Mouse (Mus musculus) mesoderm, embryonic 11.5 days (tissue): ENCODE measurements around the gene Samd13.

Experiments used
- DNase-seq: peaks from one replicate; pipeline ENCODE4 v3.0.0-alpha.2; 2012; ENCODE audit warnings: low read depth, low spot score

Gene Samd13

DNA sequence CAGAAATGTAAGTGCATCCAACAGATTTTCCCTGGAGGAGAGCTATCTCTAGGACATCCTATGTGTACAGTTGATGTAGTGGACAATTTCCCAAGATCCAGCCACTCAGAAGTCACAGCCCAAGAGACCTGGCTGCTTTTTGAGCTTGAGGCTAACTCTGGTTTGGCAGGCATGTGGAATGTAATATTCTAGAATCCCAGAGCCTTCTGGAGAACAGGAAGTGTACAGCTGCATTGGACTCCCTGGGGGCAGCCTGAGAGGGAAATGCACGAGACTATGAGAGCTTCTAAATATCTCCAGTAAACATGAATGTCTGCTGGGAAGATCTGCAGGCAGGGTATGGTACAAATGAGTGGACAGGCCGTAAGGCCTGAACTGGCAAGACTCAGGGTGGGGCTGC is 14.3 kb downstream of the Samd13 start:
- no peak for DNase-seq

DNA sequence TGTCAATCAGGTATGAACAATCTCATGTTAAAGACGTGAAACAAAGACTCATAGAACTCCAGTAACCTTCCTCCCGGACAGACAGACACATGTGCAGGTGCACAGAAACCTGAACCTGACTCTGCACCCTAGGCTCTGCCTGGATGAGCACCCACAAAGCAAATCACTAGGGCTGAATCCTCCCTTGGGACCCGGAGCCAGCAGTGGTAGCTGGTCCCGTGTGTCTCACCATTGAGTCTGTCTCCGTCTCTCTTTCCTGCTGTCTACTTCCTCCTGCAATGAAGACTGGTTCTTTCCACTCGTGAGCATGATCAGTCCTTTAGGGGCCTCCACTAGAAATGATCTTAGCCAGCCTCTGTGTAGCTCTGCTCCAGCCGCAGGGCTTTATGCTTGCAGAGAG is 23.5 kb downstream of the Samd13 start:
- no peak for DNase-seq

DNA sequence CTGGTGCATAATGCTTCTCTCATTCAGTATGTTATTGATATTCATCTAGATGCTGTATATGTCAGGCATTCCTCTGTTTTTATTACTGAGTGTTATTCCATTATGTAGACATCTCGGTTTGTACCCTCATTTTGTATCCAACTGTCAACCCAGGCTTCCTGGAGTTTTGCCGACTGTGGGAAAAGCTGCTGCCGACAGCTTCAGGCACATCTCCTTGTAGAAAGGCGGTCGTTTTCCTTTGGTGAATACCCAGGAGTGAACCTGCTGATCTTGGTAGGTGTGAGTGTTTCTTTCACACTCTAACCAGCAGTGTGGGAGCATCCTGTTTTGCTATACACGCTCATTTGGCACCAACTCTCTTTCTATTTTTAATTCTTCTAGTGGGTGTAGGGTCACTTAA is 24.4 kb downstream of the Samd13 start:
- DNase-seq: no peak

DNA sequence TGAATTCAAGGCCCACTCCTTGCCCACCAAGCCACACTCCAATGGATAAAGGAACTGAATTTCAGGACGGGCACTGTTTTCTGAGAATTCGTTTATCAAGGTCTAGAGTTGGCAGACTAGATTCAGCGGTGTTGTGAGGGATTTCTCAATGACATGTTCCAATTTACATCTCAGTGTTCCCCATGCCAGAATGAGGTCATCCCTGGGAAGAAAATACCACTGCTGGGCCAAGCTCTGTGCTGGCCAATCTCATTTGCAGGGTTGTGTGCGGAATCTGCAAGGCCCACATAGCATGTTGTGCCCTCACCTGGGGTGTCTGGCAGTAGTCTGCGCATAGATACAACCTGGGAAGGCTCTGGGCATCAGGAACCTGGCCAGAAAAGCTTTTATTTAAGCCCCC is 26.1 kb downstream of the Samd13 start:
- DNase-seq: no peak

DNA sequence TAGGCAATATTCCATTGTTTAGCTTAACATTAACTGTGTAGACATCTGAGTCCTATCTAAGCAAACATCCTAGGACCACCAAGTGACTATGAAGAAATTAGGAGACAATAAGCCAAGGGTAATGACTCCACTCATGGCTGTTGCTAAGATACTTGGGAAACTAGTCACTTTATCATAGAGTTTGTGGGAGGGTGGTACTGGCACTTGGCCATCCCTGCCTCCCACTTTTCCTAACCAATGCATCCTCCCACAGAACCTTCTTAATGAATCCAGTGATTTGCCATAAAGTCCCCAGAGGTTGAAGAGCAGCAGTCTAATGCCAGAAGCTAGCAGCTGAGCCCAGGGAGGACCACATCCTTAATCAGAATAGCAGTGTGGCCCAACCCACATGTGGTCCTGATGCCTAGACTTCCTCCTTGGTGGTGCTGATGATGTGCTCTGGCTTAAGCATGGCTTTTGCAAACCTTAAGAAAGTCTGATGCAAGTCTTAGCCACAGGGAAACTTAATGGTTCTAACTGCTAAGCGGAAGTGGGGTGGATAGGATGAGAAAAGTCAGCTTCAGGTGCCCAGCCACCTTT is 27.2 kb downstream of the Samd13 start:
- DNase-seq: no peak

DNA sequence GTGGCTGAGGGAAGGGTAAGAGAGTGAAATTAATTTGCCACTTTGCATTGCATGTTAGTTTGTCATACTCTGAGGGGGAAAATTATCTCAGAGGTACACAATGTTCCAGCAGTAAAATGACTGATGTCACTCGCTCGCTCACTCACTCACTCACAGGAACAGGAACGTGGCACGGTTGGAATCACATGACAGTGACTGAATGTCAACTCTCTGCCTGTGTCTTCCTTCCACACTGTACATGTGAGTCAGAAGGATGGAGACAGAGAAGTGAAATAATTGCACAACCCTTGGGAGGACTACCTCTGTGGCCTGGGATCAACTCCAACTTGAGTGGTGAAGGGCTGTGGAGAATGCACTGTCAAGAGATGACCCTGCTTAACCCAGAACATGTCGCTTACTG is 28.0 kb downstream of the Samd13 start:
- no peak for DNase-seq

DNA sequence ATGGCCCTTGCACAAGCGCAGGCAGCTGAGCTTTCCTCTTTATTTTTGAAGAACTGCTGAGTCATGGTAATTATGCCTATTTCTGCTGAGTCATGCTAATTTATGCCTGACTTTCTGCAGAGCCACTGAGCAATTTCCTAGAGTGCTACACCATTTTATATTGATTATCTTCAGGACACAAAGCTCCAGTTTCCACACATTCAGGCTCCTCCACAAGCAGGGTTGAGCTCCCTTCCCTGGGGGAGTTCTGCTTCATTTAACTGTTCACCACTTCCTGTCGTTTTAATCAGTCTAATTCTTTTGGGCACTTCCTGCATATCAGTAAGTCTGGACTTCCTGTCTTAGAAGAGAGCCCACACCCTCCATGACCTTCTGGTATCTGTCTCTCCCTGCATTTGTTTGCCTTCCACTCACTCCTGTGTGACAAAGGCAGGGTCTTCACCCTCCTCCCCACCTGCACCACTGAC is 30.2 kb downstream of the Samd13 start:
- DNase-seq: no peak

DNA sequence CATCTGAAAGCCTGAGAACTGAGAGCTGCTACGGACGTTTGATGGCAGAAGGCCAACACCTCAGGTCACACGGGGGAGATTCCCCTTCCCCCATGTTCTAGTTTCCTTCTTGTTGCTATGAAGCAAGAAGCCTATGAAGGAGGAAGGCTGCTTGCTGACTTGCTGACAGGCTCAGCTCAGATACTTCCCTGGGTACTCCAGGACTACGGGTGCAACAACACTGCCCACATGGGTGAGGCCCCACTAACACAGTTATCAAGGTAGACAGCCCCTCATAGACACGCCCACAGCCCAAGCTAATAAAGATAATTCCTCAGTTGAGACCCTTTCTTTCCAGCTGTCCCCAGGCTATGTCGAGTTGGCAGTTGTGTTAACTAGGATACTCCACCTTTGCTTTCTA is 31.7 kb downstream of the Samd13 start:
- no peak for DNase-seq

DNA sequence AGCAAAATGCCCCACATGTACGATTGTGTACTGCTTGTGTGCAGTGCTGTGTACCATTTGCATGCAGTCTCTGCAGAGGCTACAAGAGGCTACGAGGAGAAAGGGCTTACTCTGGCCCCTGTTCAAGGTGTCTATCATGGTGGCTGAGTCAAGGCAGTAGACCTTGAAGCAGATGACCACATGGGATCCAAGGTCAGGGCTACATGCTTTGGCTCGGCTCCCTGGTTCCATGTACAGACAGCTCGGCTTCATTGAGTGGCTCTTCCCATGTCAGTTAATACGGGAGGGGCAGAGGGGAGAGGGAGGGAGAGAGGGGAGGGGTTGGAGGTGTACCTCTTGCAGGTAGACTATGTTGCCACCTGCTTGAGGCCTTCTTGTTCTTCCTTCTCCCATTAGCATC is 33.0 kb downstream of the Samd13 start:
- DNase-seq: no peak

DNA sequence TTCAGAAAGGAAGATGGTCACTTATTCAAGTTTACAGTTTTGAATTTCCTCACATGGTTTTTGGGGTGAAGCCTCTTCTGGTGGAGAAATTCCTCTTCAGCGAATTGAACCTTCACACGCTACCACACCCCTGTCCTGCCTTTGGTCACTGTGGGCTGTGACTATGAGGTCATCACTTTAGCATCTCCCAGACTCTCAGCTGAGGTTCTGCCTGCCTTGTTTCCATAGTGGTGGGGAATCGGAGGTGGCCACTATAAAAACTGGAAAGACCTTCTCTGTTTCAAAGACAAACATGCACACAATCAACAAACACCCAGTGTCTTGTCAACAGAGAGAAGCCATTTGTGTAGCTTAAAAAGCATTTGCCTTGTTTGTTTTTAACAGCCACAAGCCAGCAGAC is 34.2 kb downstream of the Samd13 start, which contains the start of gene 4930503B20Rik:
4930503B20Rik (minus strand) TSS at position 101 of the 400 bp plus-strand sequence.
- DNase-seq: no peak

DNA sequence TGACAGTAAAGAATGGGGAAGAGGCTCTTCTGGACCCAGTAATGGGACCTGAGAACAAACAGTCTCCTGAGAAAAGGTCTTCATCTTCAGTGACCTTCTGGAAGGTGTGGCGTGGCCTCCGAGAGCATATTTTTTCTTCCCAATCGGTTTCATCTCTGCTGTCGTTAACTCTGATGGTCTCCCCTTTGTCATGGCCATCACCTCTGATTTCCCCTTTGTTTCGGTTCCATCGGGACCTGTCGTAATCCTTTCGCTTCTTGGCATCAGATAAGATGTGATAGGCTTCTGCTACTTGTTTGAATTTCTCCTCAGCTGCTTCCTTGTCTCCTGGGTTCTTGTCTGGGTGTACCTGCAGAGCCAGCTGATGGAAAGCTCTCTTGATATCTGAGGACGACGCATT is 34.7 kb downstream of the Samd13 start:
- no peak for DNase-seq

DNA sequence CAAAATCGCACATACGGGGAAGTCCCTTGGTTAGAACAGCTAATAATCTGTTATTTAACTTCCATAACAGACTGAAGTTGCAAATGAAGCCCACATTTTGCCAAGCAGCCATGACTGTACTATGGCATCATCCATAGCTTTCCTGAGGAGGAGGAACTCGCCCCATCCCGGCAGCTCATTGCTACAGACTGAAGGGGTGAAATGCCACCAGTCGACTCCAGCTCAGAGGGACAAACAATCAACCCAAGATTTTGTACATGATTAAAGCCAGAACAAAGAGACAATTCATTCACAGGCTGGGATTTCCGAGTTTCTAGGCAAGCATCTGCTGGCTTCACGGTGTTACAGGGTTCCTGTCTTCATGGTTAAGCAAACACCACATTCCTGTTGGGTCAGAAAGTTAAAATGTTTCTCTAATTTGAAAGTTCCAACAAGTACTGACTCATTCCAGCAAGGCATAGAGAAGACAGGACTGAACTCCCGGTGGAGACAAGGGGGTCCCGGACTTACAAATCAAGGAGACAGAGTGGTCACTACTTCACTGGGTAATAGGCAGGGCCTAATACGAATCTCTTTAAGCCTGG is 36.0 kb downstream of the Samd13 start:
- DNase-seq: no peak

DNA sequence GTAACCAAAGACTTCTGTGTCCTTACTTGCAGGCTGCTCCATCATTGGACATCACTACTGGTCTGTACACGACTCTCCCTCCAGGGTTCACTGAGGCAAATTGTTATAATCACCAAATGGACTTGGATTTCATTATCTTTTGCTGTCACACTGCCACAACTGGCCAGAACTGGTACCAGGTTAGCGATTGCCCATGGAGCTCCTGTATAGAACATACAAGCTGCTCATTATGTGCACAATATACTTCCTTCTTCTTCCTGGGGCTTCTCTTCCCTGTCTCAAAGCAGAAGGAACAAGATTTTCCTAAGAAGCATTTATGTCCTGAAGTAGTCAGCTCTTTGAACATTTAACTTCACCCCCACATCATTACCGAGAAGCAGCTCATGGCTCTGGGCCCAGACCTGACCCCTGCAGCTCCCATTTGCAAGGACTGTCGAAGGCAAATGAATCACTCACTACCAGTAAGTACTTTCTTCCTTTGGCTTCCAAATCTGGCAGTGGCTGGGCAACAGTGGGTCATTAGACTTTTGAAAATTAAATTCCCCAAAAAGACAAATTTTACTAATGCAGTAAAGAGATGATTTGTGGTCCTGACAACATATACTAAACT is 43.5 kb downstream of the Samd13 start:
- DNase-seq: no peak

DNA sequence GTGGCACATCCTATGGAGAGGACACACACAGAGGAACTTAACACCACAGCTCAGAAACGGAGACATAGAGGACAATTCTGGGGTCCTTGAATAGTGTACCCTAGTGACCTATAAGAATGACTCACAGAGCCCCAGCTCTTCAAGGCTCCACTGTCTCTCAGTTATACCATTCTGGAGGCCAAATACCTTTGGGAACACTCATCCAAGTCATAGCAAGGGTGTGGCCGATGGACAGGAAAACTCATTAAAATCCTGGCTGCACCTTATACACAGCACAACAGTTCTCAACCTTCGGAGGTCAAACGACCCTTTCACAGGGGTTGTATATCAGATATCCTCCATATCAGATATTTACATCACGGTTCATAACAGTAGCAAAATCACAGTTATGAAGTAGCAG is 52.9 kb downstream of the Samd13 start:
- DNase-seq: no peak

DNA sequence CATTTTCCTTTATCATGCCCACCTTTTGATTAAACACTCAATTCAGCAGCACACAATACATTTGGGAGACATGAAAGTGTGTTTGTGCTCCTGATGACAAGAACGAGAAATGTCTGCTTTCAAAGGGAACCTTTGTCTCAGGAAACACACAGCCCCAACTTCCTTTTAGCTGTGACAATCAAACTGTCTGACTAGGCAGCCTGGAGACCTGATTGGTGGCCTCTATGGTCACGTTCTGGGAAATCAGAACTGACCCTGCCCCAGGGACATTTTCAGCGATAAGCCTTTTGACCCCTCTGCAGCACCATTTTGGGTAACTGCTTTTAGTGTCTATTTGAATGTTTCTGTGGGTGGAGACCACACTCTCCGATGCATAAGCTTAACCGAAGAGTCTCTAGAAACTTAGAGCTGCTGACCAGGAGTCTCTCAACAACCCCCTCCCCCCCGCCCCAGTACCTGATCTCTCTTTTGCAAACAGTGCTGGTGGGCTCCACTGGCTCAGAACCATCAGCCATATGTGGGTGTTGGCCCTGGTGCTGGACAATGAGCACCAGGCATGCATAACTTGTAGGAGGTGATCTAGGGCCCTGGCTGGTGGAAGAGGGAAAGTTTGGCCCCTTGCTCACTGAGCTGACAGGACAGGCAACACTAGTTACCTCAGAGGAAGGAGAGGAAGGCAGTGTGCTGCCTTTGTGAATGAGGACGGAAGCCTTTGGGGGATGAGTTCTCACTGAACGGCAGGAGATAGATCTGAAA is 57.0 kb downstream of the Samd13 start:
- DNase-seq: no peak

DNA sequence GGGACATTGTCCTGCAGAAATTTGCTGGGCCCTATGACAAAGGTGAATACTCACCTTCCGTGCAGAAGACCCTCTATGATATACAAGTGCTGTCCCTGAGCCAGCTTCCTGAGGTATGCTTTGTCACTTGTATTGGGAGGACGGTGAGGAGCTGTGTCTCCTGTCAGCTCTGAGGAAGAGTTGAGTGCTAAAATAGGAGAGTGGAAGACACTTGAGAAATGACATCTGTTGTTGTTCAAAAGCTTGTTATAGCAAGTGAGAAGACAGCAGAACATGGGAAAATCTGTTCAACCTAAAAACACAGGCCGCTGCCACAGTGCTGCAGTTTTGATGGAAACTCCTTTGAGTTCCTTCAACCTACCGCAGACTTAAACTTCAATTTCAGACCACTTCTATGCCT is 59.6 kb downstream of the Samd13 start:
- DNase-seq: no peak

DNA sequence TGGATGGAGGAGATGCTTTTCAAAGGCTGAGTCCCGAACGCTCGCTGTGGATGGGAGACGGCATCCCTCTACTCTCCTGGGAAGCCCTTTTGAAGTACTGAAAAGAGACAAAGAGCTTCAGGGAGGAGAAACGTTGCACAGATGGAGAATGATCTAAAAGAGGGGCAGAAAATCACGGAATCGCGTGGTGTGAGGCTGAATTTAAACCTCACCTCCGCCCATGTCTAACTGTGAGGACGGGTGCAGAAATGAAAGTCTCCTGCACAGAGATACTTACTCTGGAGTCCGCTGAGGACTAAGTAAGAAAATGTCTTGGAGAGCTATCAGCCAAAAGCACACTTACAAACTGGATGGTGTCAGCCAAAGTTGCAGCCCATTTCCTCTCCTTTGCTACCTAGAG is 63.4 kb downstream of the Samd13 start:
- DNase-seq: no peak

DNA sequence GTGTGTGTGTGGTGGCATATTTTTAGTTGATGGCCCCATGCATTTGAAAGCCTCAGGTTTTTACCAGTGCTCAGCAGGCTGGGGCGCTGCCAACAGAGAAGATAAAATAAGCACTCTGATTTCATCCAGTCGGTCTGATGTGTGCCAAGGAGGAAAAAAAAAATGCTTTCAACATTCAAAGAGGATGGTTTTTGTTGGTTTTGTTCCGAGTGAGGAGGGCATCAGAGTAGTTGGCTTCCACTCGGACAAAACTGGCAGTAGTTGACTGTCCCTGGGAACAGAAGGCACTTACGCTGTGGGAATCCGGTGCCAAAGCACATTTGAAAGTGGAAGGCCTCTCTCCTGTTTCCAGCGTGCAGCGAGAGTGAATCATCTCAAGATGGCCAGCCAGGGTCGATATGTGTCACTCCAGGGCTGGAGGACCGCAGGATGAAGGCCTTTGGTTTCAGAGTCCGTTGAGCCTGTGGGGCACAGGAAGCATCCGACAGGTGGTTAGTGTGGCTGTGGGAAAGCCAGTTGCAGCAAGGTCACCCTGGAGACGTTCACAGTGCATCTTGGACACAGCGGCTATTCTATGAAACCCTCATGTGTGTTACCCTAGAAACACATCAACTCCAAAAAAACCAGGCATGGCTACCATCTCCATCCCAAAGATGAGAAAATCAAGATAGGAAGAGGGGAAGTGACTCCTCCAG is 64.7 kb downstream of the Samd13 start:
- no peak for DNase-seq

DNA sequence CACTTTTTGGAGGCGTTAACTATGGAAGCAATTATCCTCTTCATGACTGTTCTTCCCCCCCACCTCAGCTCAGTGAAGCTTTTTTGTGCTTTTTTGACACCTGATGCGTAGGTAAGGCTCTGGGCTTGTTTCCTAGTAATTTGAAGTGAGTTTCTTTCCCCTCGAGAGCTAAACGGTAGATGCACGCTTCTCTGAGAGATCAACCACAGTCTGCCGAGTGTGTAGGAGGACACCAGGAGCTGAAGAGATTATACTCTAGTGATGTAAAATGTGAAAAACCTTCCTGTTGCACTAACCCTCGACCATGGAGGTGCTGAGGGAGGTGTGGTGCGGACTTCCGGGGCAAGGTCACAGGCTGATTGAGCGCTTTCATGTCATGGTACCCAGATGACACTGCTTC is 65.3 kb downstream of the Samd13 start:
- DNase-seq: no peak

DNA sequence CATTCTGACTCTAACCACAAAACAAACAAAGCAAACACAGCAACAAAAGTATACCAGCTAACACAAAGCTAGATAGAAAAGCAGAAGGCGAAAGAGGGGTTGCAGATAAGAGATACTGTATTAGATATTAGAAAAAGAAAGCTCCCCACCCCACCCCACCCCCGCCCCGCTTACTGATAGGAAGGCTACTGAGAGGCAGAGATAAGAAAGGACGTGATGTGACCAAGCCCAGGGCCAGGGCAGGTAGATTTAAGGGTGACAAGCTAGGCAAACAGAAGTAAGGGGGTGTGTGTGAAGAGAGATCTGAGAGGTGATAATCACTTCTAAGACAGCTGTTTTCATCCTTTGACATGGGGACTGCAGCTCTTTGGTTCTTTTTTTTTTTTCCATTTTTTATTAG is 67.0 kb downstream of the Samd13 start:
- no peak for DNase-seq

DNA sequence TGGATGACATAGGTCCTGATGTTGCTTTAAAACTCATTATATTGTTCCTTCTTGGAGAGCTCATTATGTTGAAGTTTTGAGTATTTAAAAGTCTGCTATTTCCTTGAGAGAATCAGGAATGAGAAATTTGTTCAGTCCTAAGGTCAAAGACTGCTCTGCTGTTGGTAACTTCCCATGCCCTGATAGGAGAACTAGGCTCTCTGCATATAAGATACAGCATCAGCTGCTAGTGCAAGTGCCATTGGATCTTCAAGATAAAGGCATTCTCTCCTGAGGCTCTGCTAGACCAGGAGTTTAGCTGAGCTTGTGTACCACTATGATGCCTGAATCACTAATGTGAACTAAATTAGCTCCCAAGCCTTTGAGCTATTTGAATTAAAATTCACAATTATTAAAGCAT is 67.4 kb downstream of the Samd13 start:
- no peak for DNase-seq
